Mouse (Mus musculus) liver, adult (tissue): ENCODE data around the gene Unc5a.
A peak's percentile ranks its signal among the peaks of the same experiment; 100 is the strongest.

Source experiments
- GATA4 ChIP-seq: IDR thresholded peaks from 2 replicates; pipeline ENCODE4 v1.6.1; 2014; ENCODE audit warnings: mild to moderate bottlenecking, low read length; ENCODE audit not compliant: insufficient replicate concordance

Unc5a gene

GRCm38 (mm10) chr13:54948531-54949493 is at the start of gene Unc5a:
Gene Unc5a (plus strand): TSS chr13:54949411.
- TF ChIP-seq GATA4: no peak

DNA sequence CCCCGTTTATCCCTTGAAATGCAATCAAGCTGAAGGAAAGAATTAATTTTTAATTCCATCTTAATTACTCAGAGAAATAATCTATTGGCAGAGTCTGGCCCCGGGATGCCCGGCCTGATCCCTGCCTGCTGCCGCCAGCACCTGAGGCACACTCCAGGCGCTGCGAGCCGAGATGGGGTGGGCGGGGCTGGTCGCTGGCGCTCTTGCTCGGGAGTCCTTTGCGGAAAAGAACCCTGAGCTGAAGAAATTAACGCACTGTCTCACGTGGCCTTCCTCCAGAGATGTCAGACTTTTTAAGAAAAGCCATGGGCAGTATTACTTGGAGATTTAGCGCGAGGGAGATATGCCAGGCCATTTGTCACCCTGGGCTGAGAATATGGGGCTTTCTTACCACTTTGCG is 37.2 kb upstream of the Unc5a start:
- TF ChIP-seq GATA4: no peak

DNA sequence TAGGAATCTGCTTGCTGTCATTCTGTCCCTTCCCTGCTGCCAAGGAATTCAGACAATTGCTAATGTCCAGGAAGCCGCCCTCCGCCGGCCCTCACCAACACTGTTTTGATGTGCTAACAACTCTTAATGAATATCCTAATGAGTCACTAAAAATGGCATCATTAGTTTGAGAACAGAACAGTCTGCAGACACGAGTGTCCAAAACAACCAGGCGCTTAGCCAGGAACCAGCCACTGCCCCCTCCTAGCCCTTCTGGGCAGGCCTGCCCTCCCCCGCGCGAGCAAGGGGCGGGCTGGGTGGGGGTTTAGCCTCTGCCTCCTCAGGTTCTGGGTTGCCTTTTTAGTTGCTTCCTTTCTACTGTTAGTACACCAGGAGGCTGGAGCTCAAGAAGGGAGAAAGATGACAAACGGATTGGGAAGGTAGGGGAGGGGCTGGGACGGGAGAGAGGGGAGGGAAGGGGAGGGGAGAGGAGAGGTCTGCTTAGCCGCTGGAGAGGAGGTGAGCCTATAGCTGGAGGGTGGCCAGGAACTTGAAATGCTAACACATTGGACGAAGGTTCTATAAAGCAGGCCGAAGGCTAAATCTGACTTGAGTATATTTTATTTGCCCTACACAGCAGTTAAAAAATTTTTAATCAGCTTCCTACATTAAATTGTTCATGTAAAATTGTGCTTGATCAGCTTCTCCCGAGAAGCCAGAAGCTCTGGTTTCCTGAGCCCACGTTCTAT is 36.2 kb upstream of the Unc5a start:
- TF ChIP-seq GATA4: no peak

- peak; percentile 82; the same call in 1 of the 2 replicates for TF ChIP-seq GATA4
Observed at GRCm38 (mm10) chr13:54916644-54917043, 32.6 kb upstream of the Unc5a start.

GRCm38 (mm10) chr13:54918910-54919309 is 30.3 kb upstream of the Unc5a start:
- TF ChIP-seq GATA4: no peak

GRCm38 (mm10) chr13:54919666-54920065 is 29.5 kb upstream of the Unc5a start:
- no peak for TF ChIP-seq GATA4

GRCm38 (mm10) chr13:54921700-54922099 is 27.5 kb upstream of the Unc5a start:
- no peak for TF ChIP-seq GATA4

- TF ChIP-seq GATA4: no peak
Observed at GRCm38 (mm10) chr13:54923705-54924104, 25.5 kb upstream of the Unc5a start.

- TF ChIP-seq GATA4: no peak
Observed at GRCm38 (mm10) chr13:54925466-54925865, 23.7 kb upstream of the Unc5a start.

DNA sequence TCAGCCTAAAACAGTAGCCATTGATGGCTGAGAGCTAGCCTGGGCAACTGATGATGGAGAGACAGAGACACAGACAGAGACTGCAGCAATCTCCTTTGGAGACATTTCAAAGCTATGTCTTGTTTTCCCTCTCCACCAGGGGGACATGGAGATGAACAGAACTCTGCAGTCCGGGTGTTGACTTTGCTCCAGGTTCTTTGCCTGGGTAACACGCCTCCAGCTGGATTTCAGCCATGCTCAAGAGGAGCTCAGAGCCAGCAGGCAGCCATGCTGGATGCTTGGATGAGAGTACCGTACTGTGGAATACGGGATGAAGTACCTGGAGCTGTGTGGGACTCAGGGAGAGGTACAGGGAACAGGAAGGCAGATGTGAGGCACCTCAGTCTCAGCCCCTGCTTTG is 22.6 kb upstream of the Unc5a start:
- no peak for TF ChIP-seq GATA4

- TF ChIP-seq GATA4: no peak
Observed at GRCm38 (mm10) chr13:54930123-54930522, 19.1 kb upstream of the Unc5a start.

DNA sequence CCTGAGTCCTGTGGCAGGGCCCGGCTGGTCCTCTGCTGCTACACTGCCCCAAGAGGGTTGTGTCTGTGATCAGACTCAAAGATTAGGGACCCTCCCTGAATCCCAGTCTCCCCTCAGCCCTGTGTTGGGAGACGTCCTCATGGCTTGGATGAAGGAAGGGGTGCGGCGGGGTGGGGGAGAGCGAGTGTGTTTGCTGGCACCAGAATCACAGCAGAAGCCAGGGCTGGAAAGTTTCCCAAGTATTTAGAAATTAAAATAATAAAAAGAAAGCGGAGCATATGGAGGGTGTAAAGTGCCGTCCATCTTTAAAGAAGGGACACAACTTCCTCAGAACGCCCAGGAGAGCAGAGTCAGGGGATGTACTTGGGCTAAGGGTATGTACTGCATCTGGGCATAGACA is 14.3 kb upstream of the Unc5a start:
- TF ChIP-seq GATA4: no peak

GRCm38 (mm10) chr13:54936173-54936572 is 13.0 kb upstream of the Unc5a start:
- no peak for TF ChIP-seq GATA4

DNA sequence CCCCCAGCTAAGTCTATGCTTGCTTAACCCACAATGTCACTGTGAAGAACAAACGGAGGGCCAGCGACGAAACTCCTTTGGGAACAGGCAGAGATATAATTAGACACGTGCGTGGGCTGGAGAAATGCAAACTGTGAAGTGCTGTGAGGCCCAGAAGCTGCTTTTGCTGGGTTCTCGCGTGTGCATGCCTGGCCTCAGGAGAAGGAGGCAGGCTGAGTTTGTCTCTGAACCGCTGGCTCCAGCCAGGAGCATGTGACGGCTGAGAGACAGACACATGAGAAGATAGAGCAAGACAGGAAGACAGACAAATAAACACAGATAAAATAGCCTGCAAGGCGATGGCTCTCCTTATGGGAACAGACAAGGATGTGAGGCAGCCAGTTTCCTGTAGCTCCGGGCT is 11.3 kb upstream of the Unc5a start:
- peak; percentile 62; the same call in 1 of the 2 replicates for TF ChIP-seq GATA4

DNA sequence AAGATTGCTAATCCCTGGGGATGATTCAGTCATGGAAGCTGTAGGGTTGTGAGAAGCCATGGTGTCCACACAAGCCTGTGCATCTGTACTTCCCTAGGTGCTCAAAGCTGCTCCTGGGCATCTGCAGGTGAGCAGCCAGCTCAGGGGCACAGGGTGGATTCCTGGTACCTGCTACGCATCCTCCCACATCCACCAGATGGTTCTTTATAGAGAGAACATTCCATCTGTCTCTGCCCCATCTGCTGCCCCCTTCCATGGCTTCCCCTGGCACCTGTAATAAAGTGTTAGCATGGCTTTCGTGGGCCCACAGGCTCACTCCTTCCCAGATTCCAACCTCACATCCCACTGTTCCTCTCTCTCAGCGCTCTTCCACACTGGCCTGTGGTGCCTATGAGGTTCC is 10.7 kb upstream of the Unc5a start:
- no peak for TF ChIP-seq GATA4
